Mouse (Mus musculus): ENCODE measurements at regions not wholly inside any gene's neighbourhood (a gene's known extent, or its start where the extent isn't known, plus 50 kb on each side); places are given as distances from the start of the nearest gene placed in this dataset.

DNA sequence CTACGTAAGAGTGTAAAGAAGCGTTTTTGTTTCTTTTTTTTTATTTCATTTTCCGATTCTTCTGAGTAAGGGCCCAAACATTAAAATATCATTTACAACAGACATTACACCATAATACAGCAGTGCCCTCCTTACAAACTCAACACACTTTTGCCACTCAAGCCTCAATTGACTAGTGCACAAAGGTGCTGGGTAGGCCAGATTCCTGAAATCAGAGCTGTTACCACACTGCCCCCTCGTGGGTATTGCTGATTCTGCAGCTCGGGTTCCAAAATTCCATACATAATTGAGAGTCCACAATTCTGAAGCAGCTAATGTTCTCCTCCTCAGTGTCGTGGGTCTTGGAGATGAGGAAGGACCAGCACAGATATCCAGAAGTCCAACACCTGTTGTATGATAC, 82.5 kb upstream of the Lmcd1 start:
- peak; percentile 49; the same call in 1 of the 2 replicates for TF ChIP-seq CTCF (IDR thresholded peaks at IDR 0.05; ENCODE audit: control insufficient read depth, insufficient read depth, low read length)
- TF ChIP-seq POLR2A (IDR thresholded peaks at IDR 0.05; ENCODE audit: borderline replicate concordance, control insufficient read depth, low read depth, low read length): no peak
